Mouse (Mus musculus) megakaryocyte, embryonic 14.5 days (primary cell): ENCODE results near the gene Dppa4.

ENCODE experiments used
- FLI1 ChIP-seq: IDR thresholded peaks from 2 replicates; pipeline ENCODE4 v1.6.1; 2012; ENCODE audit warnings: low read length, inconsistent platforms, mixed read lengths
- GATA1 ChIP-seq: IDR thresholded peaks from 3 replicates; pipeline ENCODE4 v1.6.1; 2012; ENCODE audit warnings: mixed read lengths, low read length, inconsistent platforms, borderline replicate concordance

GRCm38 (mm10) chr16:48283517-48283916, at the start of gene Dppa4:
- TF ChIP-seq GATA1 (no peak), FLI1 (no peak)
